Mouse (Mus musculus) spleen, adult 12 weeks (tissue): ENCODE data around the gene Chd4.

ENCODE experiments used
- DNase-seq: peaks from one replicate; pipeline ENCODE4 v3.0.0; 2022; ENCODE audit warnings: low spot score

The Chd4 gene

DNA sequence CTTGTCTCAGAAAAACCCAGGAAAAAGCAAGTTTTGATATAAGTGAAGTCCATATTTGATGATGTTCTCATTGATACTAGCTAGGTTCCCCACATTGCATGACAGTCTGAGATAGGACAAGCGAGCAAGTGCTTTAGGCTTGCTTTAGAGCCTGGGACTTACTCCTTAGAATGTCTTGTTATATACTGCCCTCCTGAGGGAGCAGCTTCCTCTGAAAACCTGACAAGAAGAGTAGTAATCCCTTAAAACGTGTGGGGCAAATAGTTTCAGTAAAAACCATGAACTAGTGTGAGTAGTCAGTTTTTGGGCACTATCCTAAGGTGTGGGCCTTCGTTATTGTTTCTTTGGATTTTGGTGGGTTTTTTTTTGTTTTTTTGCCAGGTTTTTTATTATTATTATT is 47.3 kb downstream of the Chd4 start:
- DNase-seq: no peak

- no peak for DNase-seq
These were observed 48.1 kb downstream of the Chd4 start for GRCm38 (mm10) chr6:125143904-125144303.

GRCm38 (mm10) chr6:125145001-125145400 is 49.2 kb downstream of the Chd4 start, which contains the start of gene Iffo1:
Gene Iffo1, plus strand, starts transcription at chr6:125145241.
- DNase-seq: peak; percentile 73

- peak; percentile 32 for DNase-seq
These were observed 49.7 kb downstream of the Chd4 start for GRCm38 (mm10) chr6:125145479-125145951.

GRCm38 (mm10) chr6:125146148-125146547 is 50.4 kb downstream of the Chd4 start:
- DNase-seq: no peak

- no peak for DNase-seq
These were observed 51.0 kb downstream of the Chd4 start for GRCm38 (mm10) chr6:125146797-125147196.

GRCm38 (mm10) chr6:125147329-125147728 is 51.5 kb downstream of the Chd4 start:
- DNase-seq: no peak

GRCm38 (mm10) chr6:125148251-125148925 is 52.6 kb downstream of the Chd4 start:
- DNase-seq: no peak

DNA sequence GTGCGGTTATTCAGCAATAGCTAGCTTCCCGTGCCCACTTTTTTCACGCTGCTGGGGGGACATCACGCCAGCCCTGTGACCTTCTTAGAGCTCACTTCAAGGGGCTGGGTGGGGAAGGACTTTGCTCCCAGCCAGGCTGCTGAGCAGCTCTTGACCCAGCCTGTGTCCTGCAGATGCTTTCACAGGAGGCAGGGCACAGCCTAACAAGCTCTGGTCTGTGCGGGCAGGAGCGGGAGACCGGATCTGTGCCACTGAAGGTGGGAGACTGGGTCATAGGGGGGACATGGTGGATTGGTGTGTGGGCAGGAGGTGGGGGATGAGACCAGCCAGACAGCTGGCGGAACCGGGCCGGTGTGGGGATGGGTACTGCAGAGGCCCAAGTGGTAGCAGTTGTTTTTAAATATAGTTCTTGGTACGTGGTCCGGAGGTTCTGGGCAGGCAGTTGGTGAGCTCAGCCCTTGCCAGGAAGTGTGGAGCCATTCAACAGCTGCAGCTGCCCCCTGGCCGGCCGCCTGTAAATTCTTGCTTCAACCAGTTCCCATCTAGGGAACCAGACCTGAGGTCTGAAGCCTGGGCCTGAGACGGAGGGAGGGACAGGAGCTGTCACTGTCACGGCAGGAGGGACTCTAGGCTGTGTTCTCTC is 53.3 kb downstream of the Chd4 start:
- no peak for DNase-seq

- no peak for DNase-seq
These were observed 53.8 kb downstream of the Chd4 start for GRCm38 (mm10) chr6:125149569-125149950.

DNA sequence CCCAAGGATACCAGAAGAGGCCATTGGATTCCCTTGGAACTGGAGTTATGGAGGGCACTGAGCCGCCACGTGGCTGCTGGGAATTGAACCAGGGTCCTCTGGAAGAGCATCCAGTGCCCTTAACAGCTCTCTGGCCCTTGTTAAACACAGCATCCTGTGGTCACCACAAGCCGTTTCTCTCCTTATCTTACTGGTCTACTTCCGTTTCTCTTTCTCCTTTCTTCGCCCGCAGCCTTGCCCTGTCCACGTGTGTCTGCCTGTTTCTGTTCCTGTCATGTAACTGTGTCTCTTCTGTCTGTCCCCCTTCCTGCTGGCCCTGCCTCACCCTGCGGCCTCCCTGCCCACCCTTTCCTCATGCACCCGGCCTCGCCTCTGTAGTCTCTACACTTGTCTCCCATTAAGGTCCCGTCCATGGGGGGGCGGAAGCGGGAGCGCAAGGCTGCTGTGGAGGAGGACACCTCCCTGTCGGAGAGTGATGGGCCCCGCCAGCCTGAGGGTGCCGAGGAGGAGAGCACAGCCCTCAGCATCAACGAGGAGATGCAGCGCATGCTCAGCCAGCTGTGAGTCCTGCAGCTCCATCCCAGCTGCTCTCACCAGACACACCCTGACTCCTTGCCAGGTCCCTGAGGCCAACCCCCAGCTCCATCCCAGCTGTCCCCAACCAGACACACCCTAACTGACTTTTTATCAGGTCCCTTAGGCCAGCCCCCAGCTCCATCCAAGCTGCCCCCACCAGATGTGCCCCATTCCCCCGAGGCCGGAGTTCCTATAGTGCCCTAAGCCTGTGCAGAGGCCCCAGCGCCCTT is 56.6 kb downstream of the Chd4 start:
- no peak for DNase-seq

GRCm38 (mm10) chr6:125153018-125153389 is 57.2 kb downstream of the Chd4 start:
- no peak for DNase-seq

- no peak for DNase-seq
These were observed 57.9 kb downstream of the Chd4 start for GRCm38 (mm10) chr6:125153682-125154081.

DNA sequence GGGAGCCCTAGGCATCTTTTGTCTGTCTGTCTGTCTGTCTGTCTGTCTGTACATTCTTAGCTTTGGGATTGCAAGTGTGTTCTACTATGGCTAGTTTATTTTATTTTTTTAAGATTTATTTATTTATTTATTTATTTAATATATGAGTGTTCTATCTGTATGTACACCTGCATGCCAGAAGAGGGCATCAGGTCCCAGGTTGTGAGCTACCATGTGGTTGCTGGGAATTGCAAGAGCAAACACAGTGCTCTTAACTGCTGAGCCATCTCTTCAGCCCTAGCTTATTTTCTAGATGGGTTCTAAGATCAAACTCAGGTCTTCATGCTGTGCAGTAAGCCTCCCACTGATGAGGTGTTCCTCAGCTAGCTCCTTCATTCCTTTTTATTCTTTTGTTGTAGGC is 58.8 kb downstream of the Chd4 start:
- DNase-seq: no peak

DNA sequence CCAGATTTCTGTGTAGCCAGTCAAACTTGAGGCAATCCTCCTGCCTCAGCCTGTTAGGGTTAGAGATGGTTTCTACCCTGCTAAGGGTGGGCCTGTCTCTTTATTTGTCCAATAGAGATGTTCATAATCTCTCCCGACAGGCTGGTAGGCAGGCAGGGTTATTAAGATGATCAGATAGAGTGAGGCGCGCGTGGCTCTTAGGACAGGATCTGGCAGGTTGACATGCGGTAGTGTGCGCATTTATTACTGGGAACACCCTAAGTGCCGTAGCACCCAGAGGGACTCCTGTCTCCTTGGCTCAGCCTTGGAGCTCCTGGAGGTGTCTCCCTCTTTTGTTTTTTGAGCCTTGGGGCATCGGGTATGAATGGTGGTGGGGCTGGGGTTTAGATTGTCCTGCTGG is 59.5 kb downstream of the Chd4 start:
- no peak for DNase-seq

GRCm38 (mm10) chr6:125156491-125156890 is 60.7 kb downstream of the Chd4 start:
- DNase-seq: no peak

DNA sequence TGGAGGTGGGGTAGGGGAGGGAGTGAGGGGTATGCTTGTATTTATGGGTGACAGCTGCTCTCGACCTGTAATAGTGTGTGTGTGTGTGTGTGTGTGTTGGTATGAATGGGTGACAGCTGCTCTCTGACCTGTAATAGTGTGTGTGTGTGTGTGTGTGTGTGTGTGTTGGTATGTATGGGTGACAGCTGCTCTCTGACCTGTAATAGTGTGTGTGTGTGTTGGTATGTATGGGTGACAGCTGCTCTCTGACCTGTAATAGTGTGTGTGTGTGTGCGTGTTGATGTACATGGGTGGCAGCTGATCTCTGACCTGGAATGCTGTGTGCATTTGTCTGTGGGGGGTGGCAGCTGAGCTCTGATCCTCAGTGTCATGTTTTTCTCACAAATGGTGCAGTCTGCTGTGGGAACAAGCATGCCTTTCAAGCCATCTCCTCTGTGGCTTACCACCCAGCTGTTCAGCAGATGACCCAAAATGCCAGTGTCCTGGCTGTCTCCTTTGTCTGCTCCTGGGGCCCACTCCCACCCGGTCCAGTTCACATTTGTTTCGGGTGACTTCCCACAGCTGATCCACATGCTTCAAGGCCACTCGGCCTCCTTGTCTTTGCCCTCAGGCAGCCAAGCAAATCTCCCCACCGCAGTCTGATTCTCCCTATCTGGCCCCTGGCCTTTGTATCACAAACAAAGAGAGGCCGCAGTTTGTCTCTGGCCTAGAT is 61.3 kb downstream of the Chd4 start:
- DNase-seq: no peak

- no peak for DNase-seq
These were observed 63.2 kb downstream of the Chd4 start for GRCm38 (mm10) chr6:125158944-125159492.

DNA sequence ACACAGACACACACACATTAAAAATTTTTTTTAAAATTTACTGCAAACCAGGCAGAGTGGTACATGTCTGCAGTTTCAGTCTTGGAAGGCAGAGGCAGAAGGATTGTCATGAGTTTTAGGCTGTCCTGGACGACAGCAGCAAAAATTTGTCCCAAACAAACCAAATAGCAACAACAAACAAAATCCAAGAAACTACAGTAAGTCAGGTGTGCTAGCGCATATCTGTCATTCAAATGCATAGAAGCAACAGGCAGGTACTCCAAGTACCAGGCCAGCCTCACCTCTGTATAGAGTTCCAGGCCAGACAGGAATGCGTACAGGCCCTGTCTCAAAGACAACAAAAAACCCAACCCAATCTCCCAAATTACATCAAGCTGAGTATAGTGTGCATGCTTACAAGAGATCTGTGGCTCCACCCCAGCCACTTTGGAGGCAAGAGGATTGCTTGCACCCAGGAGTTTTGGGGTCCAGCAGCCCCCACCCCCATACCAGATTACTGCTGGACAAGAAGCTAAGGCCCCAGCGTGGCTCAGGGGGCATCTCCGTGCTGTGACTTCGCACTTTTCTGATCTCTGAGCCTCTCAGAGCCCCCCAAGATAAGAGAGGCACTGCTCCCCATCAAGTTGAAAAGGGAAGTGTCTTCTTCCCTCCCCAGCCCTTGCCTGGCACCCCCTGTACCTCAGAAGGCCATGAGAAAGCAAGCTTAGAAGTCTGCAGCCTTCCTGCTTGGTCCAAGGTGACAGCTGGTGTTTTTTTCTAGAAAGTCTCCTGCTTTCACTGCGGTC is 64.2 kb downstream of the Chd4 start:
- no peak for DNase-seq

DNA sequence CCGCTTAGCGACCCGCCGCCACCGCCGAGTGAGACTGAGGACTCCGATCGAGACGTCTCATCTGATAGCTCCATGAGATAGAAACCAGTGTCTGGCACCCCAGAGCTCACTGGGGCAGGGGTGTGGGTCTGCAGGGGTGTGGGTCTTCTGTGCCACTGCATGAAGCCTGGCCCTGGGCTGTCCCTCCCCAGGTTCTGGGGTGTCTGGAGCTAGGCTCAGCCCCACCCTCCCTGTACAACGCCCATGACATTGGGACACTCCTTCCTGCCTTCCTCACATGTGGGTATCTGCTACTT is 64.7 kb downstream of the Chd4 start:
- DNase-seq: no peak
